Mouse (Mus musculus): Measurements from ENCODE around the gene 1700024G13Rik.

Gene 1700024G13Rik

DNA sequence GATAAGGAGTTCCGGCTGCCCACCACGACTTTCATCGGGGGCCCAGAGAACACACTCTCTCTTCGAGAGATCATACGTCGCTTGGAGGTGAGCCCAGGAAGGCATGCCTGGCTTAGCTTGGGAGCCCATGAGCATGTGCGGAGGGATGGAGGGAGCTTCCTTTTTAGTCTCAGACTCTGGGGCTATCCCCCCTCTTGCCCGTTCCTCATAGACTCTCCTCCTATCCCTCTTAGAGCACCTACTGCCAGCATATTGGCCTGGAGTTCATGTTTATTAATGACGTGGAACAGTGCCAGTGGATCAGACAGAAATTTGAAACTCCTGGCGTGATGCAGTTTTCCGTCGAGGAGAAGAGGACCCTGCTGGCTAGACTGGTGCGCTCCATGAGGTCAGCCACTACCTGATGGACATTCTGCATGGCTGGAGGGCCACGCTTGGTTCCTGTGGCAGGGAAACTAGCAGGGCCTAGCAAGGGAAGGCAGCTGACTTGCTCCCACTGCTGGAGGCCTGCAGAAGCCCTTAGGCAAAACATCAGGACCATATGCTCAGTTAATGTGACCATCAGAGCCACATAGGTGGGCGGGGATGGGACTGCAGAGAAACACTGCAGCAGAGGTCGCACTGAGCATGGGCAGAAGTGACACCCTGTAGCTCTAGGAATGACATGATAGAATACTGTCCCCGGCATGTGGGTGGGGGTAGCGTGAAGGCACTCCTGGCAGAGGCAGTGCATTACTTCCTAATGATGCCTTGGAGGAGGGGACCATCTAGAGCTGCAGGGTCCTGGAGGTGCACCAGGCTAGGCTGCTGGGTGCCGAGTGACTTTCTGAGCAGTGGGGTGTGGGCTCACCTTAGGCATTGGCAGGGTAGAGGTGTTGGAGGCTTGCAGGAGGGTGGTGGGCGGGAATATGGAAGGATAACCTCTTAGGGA is 55.4 kb downstream of the 1700024G13Rik start:
- DNase-seq (ENCODE audit: low spot score), result no peak

GRCm38 (mm10) chr14:32327366-32327765 is 60.8 kb downstream of the 1700024G13Rik start:
- no peak for DNase-seq (ENCODE audit: low spot score)

All from left cerebral cortex, adult 11 months (tissue).